Mouse (Mus musculus): Measurements from ENCODE around the gene Myo3b.

DNA sequence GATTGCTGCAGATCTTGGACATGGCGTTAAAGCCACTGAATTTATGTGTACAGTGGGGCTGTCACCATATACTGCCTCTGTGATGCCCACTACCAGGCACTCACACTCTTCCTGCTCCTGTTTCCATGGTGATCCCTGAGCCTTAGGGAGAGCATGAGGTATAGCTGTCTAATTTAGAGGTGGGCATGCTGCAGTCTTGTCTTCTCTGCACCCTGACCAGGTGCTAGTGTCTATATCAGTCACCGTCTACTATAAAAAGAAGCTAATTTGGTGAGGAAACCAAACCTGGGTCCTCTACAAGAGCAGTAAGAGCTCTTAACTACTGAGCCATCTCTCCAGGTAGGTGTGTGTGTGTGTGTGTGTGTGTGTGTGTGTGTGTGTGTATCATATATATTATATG is 32.4 kb upstream of the Myo3b start:
- TF ChIP-seq GATA1 (IDR thresholded peaks at IDR 0.05; ENCODE audit: borderline replicate concordance, low read length) (no peak), FLI1 (IDR thresholded peaks at IDR 0.05; ENCODE audit: low read length) (no peak)

Data from megakaryocyte, embryonic 14.5 days (primary cell).